Mouse (Mus musculus) limb, embryonic 15.5 days (tissue): ENCODE data around the gene Gm28363. TPM values are rescaled to one million over a fixed set of nuclear protein-coding genes. Genes with fewer than 3 reads are reported as not detected.
"Not testable (repeated sequence)": the region's sequence is repeated elsewhere in the genome, so short reads cannot be mapped to it uniquely, and the experiment has no call there.

Experiments
- ATAC-seq: fragments of 200-750 bp; cut with Nextera tagmentation; 2 replicates; pipeline ENCODE4 v1.8.0; 2017; ENCODE audit warnings: low read depth, moderate TSS enrichment; ENCODE audit not compliant: insufficient number of reproducible peaks, low FRiP score, low TSS enrichment
- H3K27ac ChIP-seq: fragments of 300-500 bp; sonication (generic); 2 replicates; pipeline ENCODE4 v1.5.1; 2015; ENCODE audit warnings: moderate library complexity, mild to moderate bottlenecking, inconsistent platforms
- H3K27me3 ChIP-seq: fragments of 300-500 bp; sonication (generic); 2 replicates; pipeline ENCODE4 v1.6.1; 2015; ENCODE audit warnings: inconsistent platforms
- H3K36me3 ChIP-seq: fragments of 300-500 bp; sonication (generic); 2 replicates; pipeline ENCODE4 v1.6.1; 2015; ENCODE audit warnings: inconsistent platforms
- H3K4me1 ChIP-seq: fragments of 300-500 bp; sonication (generic); 2 replicates; pipeline ENCODE4 v1.6.1; 2015; ENCODE audit warnings: inconsistent platforms
- H3K4me2 ChIP-seq: fragments of 300-500 bp; sonication (generic); 2 replicates; pipeline ENCODE4 v1.6.1; 2015; ENCODE audit warnings: mild to moderate bottlenecking, inconsistent platforms
- H3K4me3 ChIP-seq: fragments of 300-500 bp; sonication (generic); 2 replicates; pipeline ENCODE4 v1.5.1; 2015; ENCODE audit warnings: mild to moderate bottlenecking, inconsistent platforms
- H3K9ac ChIP-seq: fragments of 300-500 bp; sonication (generic); 2 replicates; pipeline ENCODE4 v1.6.1; 2015; ENCODE audit warnings: inconsistent platforms
- H3K9me3 ChIP-seq: fragments of 300-500 bp; sonication (generic); 2 replicates; pipeline ENCODE4 v1.6.1; 2016; ENCODE audit warnings: inconsistent platforms
- WGBS: fragments of 180-500 bp; shearing (Covaris S2); methylation state at CpG from one replicate; pipeline ENCODE4 v1.1.7; 2015; 5-methylcytosine and 5-hydroxymethylcytosine counted together
- polyA plus RNA-seq: library from polyadenylated mRNA; unstranded; fragments of >200 nt; fragmentation: Nextera tagmentation; extraction: Ambion mirVana; gene quantifications from 2 replicates; pipeline ENCODE4 v1.2.1, GENCODE M21; 2015

Gm28363 gene
- polyA plus RNA-seq: not detected in 2 replicates

GRCm38 (mm10) chr1:117696831-117697230 is at the start of gene Gm28363:
Gene Gm28363 (plus strand): TSS chr1:117697131.
- H3K9ac ChIP-seq, H3K4me3 ChIP-seq, H3K9me3 ChIP-seq, H3K4me2 ChIP-seq, H3K4me1 ChIP-seq, H3K36me3 ChIP-seq, ATAC-seq, H3K27me3 ChIP-seq, H3K27ac ChIP-seq: not testable (repeated sequence)
- 69% methylated on average over 2 of the region's 2 CpGs for WGBS

DNA sequence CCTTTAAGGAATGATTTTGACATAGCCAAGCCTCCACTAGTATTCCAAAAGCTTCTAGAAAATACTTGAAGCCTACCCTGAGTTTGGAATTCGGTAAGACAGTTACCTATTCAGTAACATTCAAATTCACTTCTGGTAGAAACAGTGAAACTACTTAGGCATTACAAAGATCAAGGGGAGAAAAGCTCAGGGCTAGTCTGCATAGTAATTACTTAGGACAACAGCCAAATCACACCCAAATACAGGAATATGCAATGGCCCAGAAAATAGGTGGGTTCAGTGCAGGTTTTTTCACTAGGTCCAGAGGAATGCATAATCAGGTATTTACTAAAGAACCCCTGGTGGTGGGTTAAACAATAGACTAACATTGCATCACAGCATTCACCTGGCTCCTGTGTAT is 46.7 kb upstream of the Gm28363 start:
- 64% methylated on average over 1 of the region's 1 CpGs for WGBS
- ATAC-seq, H3K4me2 ChIP-seq, H3K9ac ChIP-seq, H3K4me3 ChIP-seq, H3K36me3 ChIP-seq, H3K9me3 ChIP-seq, H3K4me1 ChIP-seq, H3K27ac ChIP-seq, H3K27me3 ChIP-seq: not testable (repeated sequence)

Other genes with a start within 250 kb of the Gm28363 start
- gene B020011L13Rik, start 84.0 kb downstream of the Gm28363 start, polyA plus RNA-seq: not detected in 2 replicates
- gene Gm28360, start 132.9 kb downstream of the Gm28363 start, polyA plus RNA-seq: not detected in 2 replicates
- not detected in 2 replicates for gene Gm28168, start 230.9 kb downstream of the Gm28363 start, polyA plus RNA-seq